Mouse (Mus musculus): ENCODE results near the gene Zfp691. TPM values are rescaled to one million over a fixed set of nuclear protein-coding genes. Genes with fewer than 3 reads are reported as not detected.

Gene Zfp691
- total RNA-seq, 1 experiment, result 5.4 TPM

DNA sequence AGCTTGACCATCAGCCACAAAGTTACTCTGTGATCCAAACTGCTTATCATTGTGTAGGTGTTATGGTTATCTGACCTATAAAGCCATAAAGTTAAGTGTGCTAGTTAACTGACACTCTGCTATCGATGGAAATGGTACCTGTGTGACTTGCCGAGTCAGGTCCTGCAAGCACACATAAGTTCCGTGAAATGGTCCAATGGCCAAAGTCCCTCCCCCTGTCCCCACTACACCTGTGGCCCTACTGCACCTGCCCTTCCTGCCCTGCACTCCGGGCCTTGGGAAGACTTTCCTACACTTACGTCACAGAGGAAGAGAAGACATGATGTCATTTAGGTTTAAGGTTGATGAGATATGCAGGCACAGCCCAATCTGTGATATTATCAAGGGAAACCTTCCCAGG is 26.6 kb downstream of the Zfp691 start:
- DNase-seq (ENCODE audit: low read depth, low spot score), result no peak
- no peak overlapping the region for H3K9ac ChIP-seq (ENCODE audit: insufficient read depth, low read depth, low read length, poor library complexity, severe bottlenecking)
- H3K9me3 ChIP-seq (ENCODE audit: control insufficient read depth, insufficient read depth, low read depth, low read length), result no peaks in the 10 kb centered on the region
- H3K4me3 ChIP-seq (ENCODE audit: insufficient read depth in 1 of 2, low read depth in 1 of 2, low read length in 2 of 2, poor library complexity in 1 of 2, severe bottlenecking in 1 of 2), result no peak overlapping the region
- H3K36me3 ChIP-seq (ENCODE audit: control insufficient read depth, insufficient read depth, low read length, poor library complexity, severe bottlenecking), result no peaks in the 10 kb centered on the region
- in situ Hi-C loops (cut with MboI; ENCODE audit: low sequenced_read_pairs in 2 of 2, unreplicated experiment in 2 of 2), result no loop called here
- H3K27ac ChIP-seq (ENCODE audit: insufficient read depth, low read depth, low read length, poor library complexity, severe bottlenecking), result no peak overlapping the region
- H3K4me1 ChIP-seq (ENCODE audit: control insufficient read depth in 2 of 2, insufficient read depth in 2 of 2, low read length in 2 of 2, poor library complexity in 1 of 2), result no peaks in the 10 kb centered on the region; a peak in 1 of 4 replicates
- TF ChIP-seq ZC3H11A (IDR thresholded peaks at IDR 0.05; ENCODE audit: borderline replicate concordance, low read depth, low read length) (no peak), HCFC1 (IDR thresholded peaks at IDR 0.05; ENCODE audit: borderline replicate concordance, insufficient read depth, low read length) (no peak), MAFK (IDR thresholded peaks at IDR 0.05; ENCODE audit: insufficient read depth, low read depth, low read length) (no peak), CHD2 (IDR thresholded peaks at IDR 0.05; ENCODE audit: low read depth, low read length) (no peak), ZNF384 (IDR thresholded peaks at IDR 0.05; ENCODE audit: low read depth, low read length) (no peak)

DNA sequence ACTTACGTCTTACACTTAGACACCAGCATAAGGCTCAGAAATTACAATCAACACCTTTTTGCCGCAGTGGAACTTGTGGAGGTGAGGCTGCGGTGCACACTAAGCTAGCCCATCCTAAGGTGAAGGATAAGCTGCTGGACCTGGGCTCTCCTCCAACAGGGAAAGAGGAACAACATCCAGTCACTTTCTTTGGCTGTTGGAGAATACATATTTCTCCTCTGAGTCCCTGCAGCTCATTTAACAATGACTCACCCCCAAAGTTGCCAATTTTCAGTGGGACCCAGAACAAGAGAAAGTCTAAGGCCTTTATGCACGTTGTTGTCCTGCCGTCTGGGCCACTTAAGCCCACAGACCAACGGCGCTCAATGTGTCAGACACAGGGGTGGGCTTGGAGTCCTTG is 27.2 kb downstream of the Zfp691 start:
- Histone ChIP-seq H3K27ac (ENCODE audit: insufficient read depth, low read depth, low read length, poor library complexity, severe bottlenecking) (no peak overlapping the region), H3K36me3 (ENCODE audit: control insufficient read depth, insufficient read depth, low read length, poor library complexity, severe bottlenecking) (no peaks in the 10 kb centered on the region), H3K9ac (ENCODE audit: insufficient read depth, low read depth, low read length, poor library complexity, severe bottlenecking) (no peak overlapping the region), H3K9me3 (ENCODE audit: control insufficient read depth, insufficient read depth, low read depth, low read length) (no peaks in the 10 kb centered on the region), H3K4me3 (ENCODE audit: insufficient read depth in 1 of 2, low read depth in 1 of 2, low read length in 2 of 2, poor library complexity in 1 of 2, severe bottlenecking in 1 of 2) (no peak overlapping the region), H3K4me1 (ENCODE audit: control insufficient read depth in 2 of 2, insufficient read depth in 2 of 2, low read length in 2 of 2, poor library complexity in 1 of 2) (no peaks in the 10 kb centered on the region; a peak in 2 of 4 replicates)
- no peak for DNase-seq (ENCODE audit: low read depth, low spot score)
- TF ChIP-seq ZC3H11A (IDR thresholded peaks at IDR 0.05; ENCODE audit: borderline replicate concordance, low read depth, low read length) (no peak), CHD2 (IDR thresholded peaks at IDR 0.05; ENCODE audit: low read depth, low read length) (no peak), MAFK (IDR thresholded peaks at IDR 0.05; ENCODE audit: insufficient read depth, low read depth, low read length) (no peak), ZNF384 (IDR thresholded peaks at IDR 0.05; ENCODE audit: low read depth, low read length) (no peak), HCFC1 (IDR thresholded peaks at IDR 0.05; ENCODE audit: borderline replicate concordance, insufficient read depth, low read length) (no peak)
- in situ Hi-C loops (cut with MboI; ENCODE audit: low sequenced_read_pairs in 2 of 2, unreplicated experiment in 2 of 2), result no loop called here

- in situ Hi-C loops (cut with MboI; ENCODE audit: low sequenced_read_pairs in 2 of 2, unreplicated experiment in 2 of 2), result no loop called here
- peaks cover 3% of the 10 kb centered on the region for H3K36me3 ChIP-seq (ENCODE audit: control insufficient read depth, insufficient read depth, low read length, poor library complexity, severe bottlenecking)
- no peak overlapping the region for H3K27ac ChIP-seq (ENCODE audit: insufficient read depth, low read depth, low read length, poor library complexity, severe bottlenecking)
- H3K9ac ChIP-seq (ENCODE audit: insufficient read depth, low read depth, low read length, poor library complexity, severe bottlenecking), result peak overlapping the region; percentile 70
- H3K9me3 ChIP-seq (ENCODE audit: control insufficient read depth, insufficient read depth, low read depth, low read length), result no peaks in the 10 kb centered on the region
- H3K4me3 ChIP-seq (ENCODE audit: insufficient read depth in 1 of 2, low read depth in 1 of 2, low read length in 2 of 2, poor library complexity in 1 of 2, severe bottlenecking in 1 of 2), result peak overlapping the region; percentile 58 to 60
- H3K4me1 ChIP-seq (ENCODE audit: control insufficient read depth in 2 of 2, insufficient read depth in 2 of 2, low read length in 2 of 2, poor library complexity in 1 of 2), result peaks cover 8 to 11% of the 10 kb centered on the region in 2 experiments; a peak in 3 of 4 replicates
- peak; percentile 88 for DNase-seq (ENCODE audit: low read depth, low spot score)
- TF ChIP-seq ZNF384 (IDR thresholded peaks at IDR 0.05; ENCODE audit: low read depth, low read length) (no peak), HCFC1 (IDR thresholded peaks at IDR 0.05; ENCODE audit: borderline replicate concordance, insufficient read depth, low read length) (no peak), ZC3H11A (IDR thresholded peaks at IDR 0.05; ENCODE audit: borderline replicate concordance, low read depth, low read length) (no peak), MAFK (IDR thresholded peaks at IDR 0.05; ENCODE audit: insufficient read depth, low read depth, low read length) (no peak), CHD2 (IDR thresholded peaks at IDR 0.05; ENCODE audit: low read depth, low read length) (no peak)
Observed at GRCm38 (mm10) chr4:119142230-119142871, 31.6 kb downstream of the Zfp691 start.

DNA sequence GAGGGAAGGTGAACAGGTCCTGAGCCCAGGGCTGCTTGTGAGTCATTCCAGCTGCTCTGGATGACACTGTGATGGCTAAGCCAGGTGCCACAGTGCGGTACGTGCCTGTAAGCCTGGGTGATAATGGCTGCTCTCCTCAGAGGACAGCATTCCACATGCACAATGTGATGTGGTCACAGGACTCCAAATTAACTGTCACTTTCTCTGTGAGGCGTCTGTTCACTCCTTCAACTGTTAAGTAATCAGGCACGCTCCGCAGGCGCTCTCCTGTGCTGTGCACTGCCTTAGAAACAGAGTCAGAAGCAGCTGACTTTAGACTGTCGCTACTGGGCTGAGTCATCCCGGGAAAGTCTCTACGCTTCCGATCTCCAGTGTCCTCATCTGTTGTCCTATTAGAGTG is 32.8 kb downstream of the Zfp691 start:
- H3K9ac ChIP-seq (ENCODE audit: insufficient read depth, low read depth, low read length, poor library complexity, severe bottlenecking), result peak overlapping the region; percentile 20; the same call in 1 of the 2 replicates
- H3K9me3 ChIP-seq (ENCODE audit: control insufficient read depth, insufficient read depth, low read depth, low read length), result no peaks in the 10 kb centered on the region
- in situ Hi-C loops (cut with MboI; ENCODE audit: low sequenced_read_pairs in 2 of 2, unreplicated experiment in 2 of 2), result no loop called here
- DNase-seq (ENCODE audit: low read depth, low spot score), result peak; percentile 33
- no peak overlapping the region for H3K4me3 ChIP-seq (ENCODE audit: insufficient read depth in 1 of 2, low read depth in 1 of 2, low read length in 2 of 2, poor library complexity in 1 of 2, severe bottlenecking in 1 of 2)
- peaks cover 14% of the 10 kb centered on the region for H3K36me3 ChIP-seq (ENCODE audit: control insufficient read depth, insufficient read depth, low read length, poor library complexity, severe bottlenecking)
- TF ChIP-seq ZC3H11A (IDR thresholded peaks at IDR 0.05; ENCODE audit: borderline replicate concordance, low read depth, low read length) (no peak), MAFK (IDR thresholded peaks at IDR 0.05; ENCODE audit: insufficient read depth, low read depth, low read length) (peak; percentile 18; the same call in 1 of the 2 replicates)
- H3K4me1 ChIP-seq (ENCODE audit: control insufficient read depth in 2 of 2, insufficient read depth in 2 of 2, low read length in 2 of 2, poor library complexity in 1 of 2), result peaks cover 8 to 16% of the 10 kb centered on the region in 2 experiments; a peak in 3 of 4 replicates
- H3K27ac ChIP-seq (ENCODE audit: insufficient read depth, low read depth, low read length, poor library complexity, severe bottlenecking), result peak overlapping the region; percentile 74

Measured in ES-E14 (cell line).